Comparison of ENCODE assay signal across 13 mouse cellular contexts in the genomic region with DNA sequence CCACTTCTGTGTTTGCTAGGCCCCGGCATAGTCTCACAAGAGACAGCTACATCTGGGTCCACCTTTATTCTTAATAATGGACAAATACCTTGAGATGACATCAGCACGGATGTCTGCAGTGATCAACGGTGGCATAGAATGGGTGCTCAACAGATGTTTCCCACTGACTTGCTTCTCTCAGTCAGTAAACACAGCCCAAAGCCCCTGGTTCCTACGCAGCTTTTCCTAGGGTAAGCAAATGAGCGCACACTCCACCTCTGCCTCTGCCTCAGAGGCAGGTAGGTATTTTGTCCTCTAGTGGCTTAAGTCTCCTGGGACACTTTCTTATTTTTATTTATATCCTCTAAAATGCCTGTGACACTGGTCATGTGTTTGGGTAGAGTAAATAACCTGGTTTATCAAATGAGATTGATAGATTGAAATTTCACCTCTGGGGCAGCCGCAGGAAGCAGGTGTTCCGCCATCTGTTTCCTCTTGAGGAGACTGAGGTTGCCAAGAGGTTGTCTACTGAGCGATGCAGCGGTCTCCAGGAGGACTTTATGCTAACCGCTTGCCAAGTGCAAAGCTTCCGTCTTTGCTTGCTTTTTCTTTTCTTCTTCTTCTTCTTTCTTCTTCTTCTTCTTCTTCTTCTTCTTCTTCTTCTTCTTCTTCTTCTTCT.
A peak's percentile ranks its signal among the peaks of the same experiment; 100 is the strongest.
DNase-seq lines count a peak whose midpoint lies in the region; ATAC-seq and TF ChIP-seq lines count a peak whose summit lies in the region.
"Had no signal": no experiment of that assay in that cellular context is flagged by ENCODE, and none has a peak within 500 bp of the region (broad histone marks: within the 10 kb centered on the region; RNA-seq: fewer than 3 reads in every experiment).

No protein-coding gene starts in this region.

- H3K4me1 ChIP-seq in limb, embryonic 14.5 days (ENCODE audit: control insufficient read depth, insufficient read depth, low read length): no peaks in the 10 kb centered on the region
- H3K4me1 ChIP-seq in limb, embryonic 10.5 days: no peaks in the 10 kb centered on the region
- no peaks in the 10 kb centered on the region for H3K4me1 ChIP-seq in stomach, postnatal 0 days (replicated peaks; ENCODE audit: control insufficient read depth, insufficient read depth)
- H3K4me1 ChIP-seq: forebrain, embryonic 12.5 days; liver, embryonic 13.5 days had no signal

- DNase-seq in limb, embryonic 14.5 days (ENCODE audit: low spot score): peak; percentile 55
- no peak for DNase-seq in limb, embryonic 10.5 days (ENCODE audit: low spot score)
- DNase-seq in thymus, postnatal 4 days: peak; percentile 69
- DNase-seq in stomach, postnatal 0 days (ENCODE audit: low spot score): no peak
- DNase-seq in cerebellum, postnatal 10 days: no peak
- DNase-seq: cerebellum, adult 2 months; gastrocnemius, adult 2 months; liver, embryonic 13.5 days had no signal

- no peaks in the 10 kb centered on the region for H3K36me3 ChIP-seq in limb, embryonic 14.5 days (ENCODE audit: control insufficient read depth, insufficient read depth, low read length)
- no peaks in the 10 kb centered on the region for H3K36me3 ChIP-seq in limb, embryonic 10.5 days
- H3K36me3 ChIP-seq in stomach, postnatal 0 days (ENCODE audit: control insufficient read depth, insufficient read depth, low read length): no peaks in the 10 kb centered on the region
- H3K36me3 ChIP-seq: forebrain, embryonic 12.5 days; heart, embryonic 13.5 days; liver, embryonic 13.5 days had no signal

- H3K4me2 ChIP-seq in limb, embryonic 14.5 days (replicated peaks; ENCODE audit: low read depth, low read length, severe bottlenecking): no peak overlapping the region
- no peak overlapping the region for H3K4me2 ChIP-seq in stomach, postnatal 0 days (replicated peaks; ENCODE audit: low read depth)
- H3K4me2 ChIP-seq: forebrain, embryonic 12.5 days; heart, embryonic 13.5 days; liver, embryonic 13.5 days had no signal

- H3K27me3 ChIP-seq in limb, embryonic 14.5 days (ENCODE audit: control insufficient read depth, insufficient read depth, low read length): no peaks in the 10 kb centered on the region
- H3K27me3 ChIP-seq in limb, embryonic 10.5 days (ENCODE audit: low read depth, poor library complexity, severe bottlenecking): no peaks in the 10 kb centered on the region
- H3K27me3 ChIP-seq in stomach, postnatal 0 days (ENCODE audit: control insufficient read depth, insufficient read depth, low read length): no peaks in the 10 kb centered on the region
- H3K27me3 ChIP-seq: forebrain, embryonic 12.5 days; heart, embryonic 13.5 days had no signal

- TF ChIP-seq POLR2A in limb, embryonic 14.5 days (IDR thresholded peaks at IDR 0.05; ENCODE audit: borderline replicate concordance, extremely low read depth, insufficient read depth, insufficient read length): no peak

- no peak for ATAC-seq in limb, embryonic 14.5 days (ENCODE audit: low FRiP score, low read depth)
- ATAC-seq in activated CD4-positive, CD25-positive, alpha-beta regulatory T cell, adult 4 months: peak; percentile 28
- peak; percentile 38; the same call in 1 of the 2 replicates for ATAC-seq in monocyte, adult 5-6 weeks (replicated peaks; ENCODE audit: insufficient number of reproducible peaks, low FRiP score, low TSS enrichment, poor library complexity, severe bottlenecking)
- no peak for ATAC-seq in stomach, postnatal 0 days (ENCODE audit: low FRiP score, low TSS enrichment)

- WGBS in limb, embryonic 14.5 days: 74% methylated on average over 11 of the region's 11 CpGs
- 94% methylated on average over 11 of the region's 11 CpGs for WGBS in limb, embryonic 10.5 days
- 78% methylated on average over 11 of the region's 11 CpGs for WGBS in stomach, postnatal 0 days

- no peak overlapping the region for H3K9ac ChIP-seq in limb, embryonic 14.5 days (ENCODE audit: low read depth, low read length, severe bottlenecking)
- H3K9ac ChIP-seq in stomach, postnatal 0 days (ENCODE audit: low read length): no peak overlapping the region
- H3K9ac ChIP-seq: forebrain, embryonic 12.5 days; heart, embryonic 13.5 days; liver, embryonic 13.5 days had no signal

- H3K27ac ChIP-seq in limb, embryonic 14.5 days (replicated peaks; ENCODE audit: low read depth, low read length): no peak overlapping the region
- no peak overlapping the region for H3K27ac ChIP-seq in limb, embryonic 10.5 days
- no peak overlapping the region for H3K27ac ChIP-seq in stomach, postnatal 0 days (replicated peaks)
- H3K27ac ChIP-seq: forebrain, embryonic 12.5 days; gastrocnemius, adult 2 months; heart, embryonic 13.5 days; liver, embryonic 13.5 days had no signal

- H3K4me3 ChIP-seq in limb, embryonic 14.5 days (replicated peaks; ENCODE audit: low read length): no peak overlapping the region
- no peak overlapping the region for H3K4me3 ChIP-seq in limb, embryonic 10.5 days
- no peak overlapping the region for H3K4me3 ChIP-seq in stomach, postnatal 0 days (ENCODE audit: low read depth, low read length)
- H3K4me3 ChIP-seq: forebrain, embryonic 12.5 days; gastrocnemius, adult 2 months; heart, embryonic 13.5 days; liver, embryonic 13.5 days; megakaryocyte, embryonic 14.5 days had no signal

- no peaks in the 10 kb centered on the region for H3K9me3 ChIP-seq in limb, embryonic 14.5 days (ENCODE audit: control insufficient read depth, low read length)
- H3K9me3 ChIP-seq in limb, embryonic 10.5 days (replicated peaks): no peaks in the 10 kb centered on the region
- no peaks in the 10 kb centered on the region for H3K9me3 ChIP-seq in stomach, postnatal 0 days (ENCODE audit: control insufficient read depth, low read length)
- H3K9me3 ChIP-seq: forebrain, embryonic 12.5 days; heart, embryonic 13.5 days; liver, embryonic 13.5 days had no signal

- no peak for TF ChIP-seq EP300 in stomach, postnatal 0 days (optimal IDR thresholded peaks at IDR 0.05)

- TF ChIP-seq CTCF in stomach, postnatal 0 days (IDR thresholded peaks at IDR 0.05; ENCODE audit: low read depth): no peak

Comparison
In these comparisons a context has a peak if more than half of its experiments do, and no peak if none do; other contexts are left out.
1. DNase-seq: peak in limb, embryonic 14.5 days (single experiment) and thymus, postnatal 4 days (single experiment); none in limb, embryonic 10.5 days (single experiment), stomach, postnatal 0 days (single experiment) and cerebellum, postnatal 10 days (0 of 2).
2. ATAC-seq: peak in activated CD4-positive, CD25-positive, alpha-beta regulatory T cell, adult 4 months (single experiment) and monocyte, adult 5-6 weeks (single experiment); none in limb, embryonic 14.5 days (single experiment) and stomach, postnatal 0 days (single experiment).